Mouse (Mus musculus) brown adipose tissue, adult 24 weeks (tissue): ENCODE results near the gene Elp4. TPM values are rescaled to one million over a fixed set of nuclear protein-coding genes. Genes with fewer than 3 reads are reported as not detected.

Experiments
- H3K27ac ChIP-seq: fragments of 200-500 bp; replicated peaks from 2 replicates; pipeline ENCODE4 v1.5.1; 2012; ENCODE audit warnings: low read depth, mild to moderate bottlenecking, low read length
- H3K4me1 ChIP-seq: fragments of 200-500 bp; 2 replicates; pipeline ENCODE4 v1.6.1; 2012; ENCODE audit warnings: low read length, mixed read lengths; ENCODE audit not compliant: control insufficient read depth, insufficient read depth, insufficient read length
- H3K4me3 ChIP-seq: fragments of 200-500 bp; 2 replicates; pipeline ENCODE4 v1.5.1; 2012; ENCODE audit warnings: low read depth, mild to moderate bottlenecking, low read length, moderate library complexity; ENCODE audit not compliant: insufficient read depth
- polyA plus RNA-seq: library from polyadenylated mRNA; stranded (reverse); fragments of >200 nt; gene quantifications from 2 replicates; pipeline ENCODE4 v1.2.4, GENCODE M21; 2012; ENCODE audit not compliant: missing spikeins, insufficient read depth, insufficient read length

The Elp4 gene
- 10.1 and 14.4 TPM in 2 replicates for polyA plus RNA-seq

GRCm38 (mm10) chr2:105903896-105904756, at the start of gene Elp4, which contains the start of gene Immp1l:
Elp4 (minus strand) TSS chr2:105904564.
Immp1l (plus strand) TSS chr2:105904638.
- peak within 1 kb of the TSS; percentile 93 for H3K4me3 ChIP-seq
- H3K27ac ChIP-seq: peak within 1 kb of the TSS; percentile 77
- H3K4me1 ChIP-seq: no peaks in the 10 kb centered on the region

- no peak overlapping the region for H3K27ac ChIP-seq
- H3K4me1 ChIP-seq: no peaks in the 10 kb centered on the region
- no peak overlapping the region for H3K4me3 ChIP-seq
Measured at GRCm38 (mm10) chr2:105953862-105954261, 49.5 kb upstream of the Elp4 start.

- Histone ChIP-seq H3K4me3 (no peak overlapping the region), H3K27ac (no peak overlapping the region), H3K4me1 (no peaks in the 10 kb centered on the region)
Measured at GRCm38 (mm10) chr2:105951350-105951940, 47.1 kb upstream of the Elp4 start.

GRCm38 (mm10) chr2:105950131-105950530, 45.8 kb upstream of the Elp4 start:
- Histone ChIP-seq H3K4me3 (no peak overlapping the region), H3K27ac (no peak overlapping the region), H3K4me1 (no peaks in the 10 kb centered on the region)

GRCm38 (mm10) chr2:105917623-105918346, 13.4 kb upstream of the Elp4 start:
- H3K4me1 ChIP-seq: peaks cover 2% of the 10 kb centered on the region; the same call in 1 of the 2 replicates
- H3K4me3 ChIP-seq: no peak overlapping the region
- H3K27ac ChIP-seq: no peak overlapping the region

- Histone ChIP-seq H3K4me3 (no peak overlapping the region), H3K27ac (peak overlapping the region; percentile 79), H3K4me1 (peaks cover 2% of the 10 kb centered on the region; the same call in 1 of the 2 replicates)
Measured at GRCm38 (mm10) chr2:105916671-105917070, 12.3 kb upstream of the Elp4 start.

GRCm38 (mm10) chr2:105913655-105914366, 9.4 kb upstream of the Elp4 start:
- H3K4me3 ChIP-seq: no peak overlapping the region
- H3K4me1 ChIP-seq: peaks cover 2% of the 10 kb centered on the region
- H3K27ac ChIP-seq: no peak overlapping the region

- H3K4me3 ChIP-seq: no peak overlapping the region
- no peak overlapping the region for H3K27ac ChIP-seq
- no peaks in the 10 kb centered on the region; the same call in 1 of the 2 replicates for H3K4me1 ChIP-seq
Measured at GRCm38 (mm10) chr2:105910611-105911010, 6.2 kb upstream of the Elp4 start.

GRCm38 (mm10) chr2:105908351-105908750, 4.0 kb upstream of the Elp4 start:
- no peak overlapping the region for H3K27ac ChIP-seq
- no peaks in the 10 kb centered on the region; the same call in 1 of the 2 replicates for H3K4me1 ChIP-seq
- H3K4me3 ChIP-seq: no peak overlapping the region

GRCm38 (mm10) chr2:105904757-105905146, 388 bp upstream of the Elp4 start:
- Histone ChIP-seq H3K4me1 (no peaks in the 10 kb centered on the region), H3K27ac (peak overlapping the region; percentile 77), H3K4me3 (peak overlapping the region; percentile 93)

GRCm38 (mm10) chr2:105890816-105891215, 13.5 kb downstream of the Elp4 start:
- Histone ChIP-seq H3K27ac (no peak overlapping the region), H3K4me1 (no peaks in the 10 kb centered on the region)

GRCm38 (mm10) chr2:105873403-105873802, 31.0 kb downstream of the Elp4 start:
- no peak overlapping the region for H3K27ac ChIP-seq

More at GRCm38 (mm10) chr2:105890816-105891215, 13.5 kb downstream of the Elp4 start:
- H3K4me3 ChIP-seq: no peak overlapping the region

GRCm38 (mm10) chr2:105854740-105855139, 49.6 kb downstream of the Elp4 start:
- no peak overlapping the region for H3K27ac ChIP-seq

More at GRCm38 (mm10) chr2:105873403-105873802, 31.0 kb downstream of the Elp4 start:
- Histone ChIP-seq H3K4me3 (no peak overlapping the region), H3K4me1 (no peaks in the 10 kb centered on the region)

GRCm38 (mm10) chr2:105852971-105853370, 51.4 kb downstream of the Elp4 start:
- H3K4me1 ChIP-seq: peaks cover 2% of the 10 kb centered on the region; the same call in 1 of the 2 replicates
- H3K4me3 ChIP-seq: no peak overlapping the region
- H3K27ac ChIP-seq: no peak overlapping the region

More at GRCm38 (mm10) chr2:105854740-105855139, 49.6 kb downstream of the Elp4 start:
- H3K4me1 ChIP-seq: peaks cover 2% of the 10 kb centered on the region; the same call in 1 of the 2 replicates
- no peak overlapping the region for H3K4me3 ChIP-seq
